Mouse (Mus musculus) brown adipose tissue, adult 24 weeks (tissue): ENCODE data around the gene Ccm2l. TPM values are rescaled to one million over a fixed set of nuclear protein-coding genes. Genes with fewer than 3 reads are reported as not detected.

ENCODE experiments used
- polyA plus RNA-seq: library from polyadenylated mRNA; stranded (reverse); fragments of >200 nt; gene quantifications from 2 replicates; pipeline ENCODE4 v1.2.4, GENCODE M21; 2012; ENCODE audit not compliant: missing spikeins, insufficient read depth, insufficient read length

Ccm2l gene
- polyA plus RNA-seq, 1 experiment, result 4.5 TPM

Other genes starting within 250 kb of the Ccm2l start
- 22.5 and 23.5 TPM in 2 replicates for gene Bcl2l1, start 234.2 kb upstream of the Ccm2l start, polyA plus RNA-seq
- gene Tpx2, start 218.0 kb upstream of the Ccm2l start, polyA plus RNA-seq, result not detected in 2 replicates
- 4.3 and 6.2 TPM in 2 replicates for gene Mylk2, start 154.6 kb upstream of the Ccm2l start, polyA plus RNA-seq
- 1.1 and 2.6 TPM in 2 replicates for gene Foxs1, start 132.7 kb upstream of the Ccm2l start, polyA plus RNA-seq
- gene Dusp15, start 114.3 kb upstream of the Ccm2l start, polyA plus RNA-seq, result not detected in 2 replicates
- gene Ttll9, start 103.5 kb upstream of the Ccm2l start, polyA plus RNA-seq, result not detected in 2 replicates
- 77.4 and 100 TPM in 2 replicates for gene Pdrg1, start 50.5 kb upstream of the Ccm2l start, polyA plus RNA-seq
- gene Xkr7, start 34.1 kb upstream of the Ccm2l start, polyA plus RNA-seq, result not detected in 2 replicates
- gene Hck, start 42.5 kb downstream of the Ccm2l start, polyA plus RNA-seq, result 1.1 and 1.7 TPM in 2 replicates
- gene Tm9sf4, start 95.3 kb downstream of the Ccm2l start, polyA plus RNA-seq, result 28.8 and 36.9 TPM in 2 replicates
- gene Tspyl3, start 159.5 kb downstream of the Ccm2l start, polyA plus RNA-seq, result 0.32 and 0.38 TPM in 2 replicates
- gene Plagl2, start 175.5 kb downstream of the Ccm2l start, polyA plus RNA-seq, result 1.7 and 2.8 TPM in 2 replicates
- 10.2 and 11.0 TPM in 2 replicates for gene Pofut1, start 175.6 kb downstream of the Ccm2l start, polyA plus RNA-seq
- 7.3 and 9.4 TPM in 2 replicates for gene Kif3b, start 225.5 kb downstream of the Ccm2l start, polyA plus RNA-seq